ENCODE assay signal across 7 mouse cellular contexts in the genomic region with DNA sequence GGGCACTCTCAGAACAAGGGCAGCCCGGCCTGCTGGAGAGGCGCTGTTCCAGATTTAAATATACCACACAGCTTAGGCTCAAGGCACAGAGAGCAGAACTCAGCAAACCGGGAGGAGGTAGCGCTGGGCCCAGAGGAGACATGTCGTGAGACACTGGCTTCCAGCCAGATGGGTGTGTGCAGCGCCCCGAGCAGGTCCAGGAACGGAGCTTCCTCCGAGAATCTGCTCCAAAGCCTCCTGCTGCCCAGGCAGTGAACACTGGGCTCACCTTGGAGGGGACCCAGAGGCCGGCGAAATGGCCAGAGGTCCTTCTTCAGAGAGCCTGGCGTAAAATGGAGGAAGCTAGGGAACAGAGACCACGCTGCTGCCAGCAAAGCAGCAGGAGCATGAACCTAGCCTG.
DNase-seq lines count a peak whose midpoint lies in the region; ATAC-seq and TF ChIP-seq lines count a peak whose summit lies in the region.

No protein-coding gene starts in this region.

- 30% methylated on average over 13 of the region's 13 CpGs for WGBS in lung, adult 2 months

- no peaks in the 10 kb centered on the region; the same call in 1 of the 2 replicates for H3K4me1 ChIP-seq in lung, adult 2 months (ENCODE audit: control insufficient read depth, insufficient read depth, low read length)

- intact Hi-C loops in heart, postnatal 25 days (cut with DNase I) = no loop called here

- ATAC-seq in inflammation-experienced regulatory T-cells, adult 6 months = no peak

- H3K4me3 ChIP-seq in lung, adult 2 months (replicated peaks; ENCODE audit: extremely low read depth, low read depth, low read length) = peak overlapping the region; percentile 37

- no peak for TF ChIP-seq CTCF in lung, adult 2 months (IDR thresholded peaks at IDR 0.05; ENCODE audit: insufficient read depth, low read length)

- peak; percentile 19 for DNase-seq in ovary, postnatal 36 days (ENCODE audit: low spot score)
- DNase-seq in ovary, adult 18-20 months (ENCODE audit: low spot score) = no peak
- DNase-seq in cerebellum, adult 9-11 months = peak; percentile 79
- DNase-seq in heart, postnatal 25 days (ENCODE audit: low spot score) = peak; percentile 17
- peak; percentile 31 for DNase-seq in lung, adult 2 months
- no peak for DNase-seq in embryo, embryonic 11 days

- TF ChIP-seq POLR2A in lung, adult 2 months (IDR thresholded peaks at IDR 0.05; ENCODE audit: borderline replicate concordance, extremely low read depth, low read depth, low read length) = no peak

Comparison
In these comparisons a context has a peak if more than half of its experiments do, and no peak if none do; other contexts are left out.
1. DNase-seq: peak in ovary, postnatal 36 days (single experiment), cerebellum, adult 9-11 months (single experiment), heart, postnatal 25 days (single experiment) and lung, adult 2 months (single experiment); none in ovary, adult 18-20 months (single experiment) and embryo, embryonic 11 days (single experiment).